Mouse (Mus musculus): ENCODE data around the gene Zfp46. TPM values are rescaled to one million over a fixed set of nuclear protein-coding genes. Genes with fewer than 3 reads are reported as not detected.
A peak's percentile ranks its signal among the peaks of the same experiment; 100 is the strongest.

Gene Zfp46
- total RNA-seq, 2 experiments from 2014 or later = 39.3 to 54.1 TPM

DNA sequence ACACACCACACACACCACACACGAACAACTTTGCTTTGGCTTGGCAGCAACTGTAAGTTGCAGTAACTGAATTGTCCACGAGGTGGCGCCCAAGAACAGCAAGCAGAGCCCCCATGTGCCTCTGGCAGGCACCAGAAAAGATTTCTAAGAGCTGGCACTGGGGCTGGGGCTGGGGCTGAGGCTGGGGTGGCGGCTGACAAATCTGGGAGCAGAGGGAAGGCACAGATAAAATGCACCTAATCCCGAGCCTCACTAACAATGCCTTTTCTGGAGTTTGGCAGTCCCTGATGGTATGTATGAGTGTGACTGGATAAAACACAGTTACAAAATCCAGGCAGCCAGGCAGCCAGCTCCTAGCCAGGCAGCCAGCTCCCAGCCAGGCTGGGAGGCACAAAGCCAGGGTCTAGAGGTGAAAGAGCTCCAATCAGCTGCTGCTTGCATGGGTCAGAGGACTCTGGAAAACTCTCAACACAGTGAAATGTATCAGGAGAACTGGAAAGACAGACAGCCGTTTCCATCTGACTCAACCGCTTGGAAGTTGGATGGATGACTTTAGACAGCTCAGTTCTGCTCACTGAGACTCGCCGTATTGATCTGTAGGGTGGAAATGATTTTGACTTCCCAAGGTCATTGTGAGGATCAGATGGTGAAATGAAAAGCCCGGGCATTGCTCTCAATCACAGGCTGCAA lies 23.8 kb upstream of the Zfp46 start:
- intact Hi-C loops (cut with DNase I) = loop anchor here (1.0 kb wide), 2 partner anchors 22 to 63 kb away; no protein-coding TSS in a partner anchor
- peak; percentile 56 for DNase-seq (ENCODE audit: low spot score)

GRCm38 (mm10) chr4:136261912-136262311 lies 22.6 kb upstream of the Zfp46 start:
- DNase-seq (ENCODE audit: low spot score) = no peak
- intact Hi-C loops (cut with DNase I) = loop anchor here (1.0 kb wide), 1 partner anchor 61 kb away; no protein-coding TSS in a partner anchor

- intact Hi-C loops (cut with DNase I) = no loop called here
- DNase-seq (ENCODE audit: low spot score) = no peak
Observed at GRCm38 (mm10) chr4:136263555-136263954, 20.9 kb upstream of the Zfp46 start.

DNA sequence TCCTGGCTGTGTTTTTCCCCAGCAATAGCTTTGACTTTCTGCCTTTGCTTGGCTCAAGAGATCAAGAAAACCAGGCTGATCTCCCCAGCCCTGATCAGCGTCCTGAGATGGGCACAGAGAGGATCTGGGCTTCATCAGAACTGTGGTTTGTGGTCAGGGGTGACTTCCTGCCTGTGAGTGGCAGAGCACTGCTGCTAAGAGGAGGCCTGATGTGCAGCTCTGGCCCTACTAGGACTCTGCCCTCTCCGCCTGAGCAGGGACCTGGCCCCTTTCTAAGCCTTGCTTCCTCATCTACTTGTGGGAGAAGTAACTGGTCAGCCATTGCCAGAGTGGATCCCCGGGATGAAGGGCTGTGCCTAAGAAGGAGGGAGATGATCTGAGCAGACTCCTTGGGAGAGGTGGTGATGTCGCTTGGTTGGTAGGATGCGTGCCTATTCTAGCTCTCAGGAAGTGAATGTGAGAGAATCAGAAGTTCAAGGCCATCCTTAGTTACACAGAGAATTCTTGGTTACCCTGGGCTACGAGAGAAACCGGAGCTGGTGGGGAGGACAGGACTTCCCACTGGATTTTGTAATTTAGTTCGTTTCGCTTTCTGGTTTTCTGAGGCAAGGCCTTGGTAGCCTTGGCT lies 17.7 kb upstream of the Zfp46 start:
- intact Hi-C loops (cut with DNase I) = no loop called here
- DNase-seq (ENCODE audit: low spot score) = no peak

DNA sequence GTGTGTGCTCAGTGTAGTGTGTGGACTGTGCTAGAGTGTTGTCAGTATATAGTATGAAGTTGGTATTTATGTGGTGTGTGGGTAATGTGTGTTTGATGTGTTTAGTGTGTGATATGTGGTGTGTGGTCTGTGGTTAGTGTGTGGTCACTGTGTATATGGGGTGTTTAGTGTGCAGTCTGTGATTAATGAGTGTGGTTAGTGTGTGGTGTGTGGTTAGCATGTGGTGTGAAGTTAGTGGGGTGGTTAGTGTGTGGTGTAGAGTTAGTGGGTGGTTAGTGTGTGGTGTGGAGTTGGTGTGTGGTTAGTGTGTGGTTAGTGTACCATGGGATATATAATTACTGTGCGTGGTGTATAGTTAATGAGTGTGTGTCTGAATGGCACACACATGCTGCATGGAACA lies 15.6 kb upstream of the Zfp46 start:
- intact Hi-C loops (cut with DNase I) = no loop called here
- no peak for DNase-seq (ENCODE audit: low spot score)

- no peak for DNase-seq (ENCODE audit: low spot score)
- intact Hi-C loops (cut with DNase I) = no loop called here
Observed at GRCm38 (mm10) chr4:136270648-136271047, 13.8 kb upstream of the Zfp46 start.

- intact Hi-C loops (cut with DNase I) = no loop called here
- no peak for DNase-seq (ENCODE audit: low spot score)
Observed at GRCm38 (mm10) chr4:136281097-136281496, 3.4 kb upstream of the Zfp46 start.

GRCm38 (mm10) chr4:136281611-136282010 lies 2.9 kb upstream of the Zfp46 start:
- DNase-seq (ENCODE audit: low spot score) = no peak
- intact Hi-C loops (cut with DNase I) = loop anchor here (1.0 kb wide), 1 partner anchor 21 kb away; no protein-coding TSS in a partner anchor

DNA sequence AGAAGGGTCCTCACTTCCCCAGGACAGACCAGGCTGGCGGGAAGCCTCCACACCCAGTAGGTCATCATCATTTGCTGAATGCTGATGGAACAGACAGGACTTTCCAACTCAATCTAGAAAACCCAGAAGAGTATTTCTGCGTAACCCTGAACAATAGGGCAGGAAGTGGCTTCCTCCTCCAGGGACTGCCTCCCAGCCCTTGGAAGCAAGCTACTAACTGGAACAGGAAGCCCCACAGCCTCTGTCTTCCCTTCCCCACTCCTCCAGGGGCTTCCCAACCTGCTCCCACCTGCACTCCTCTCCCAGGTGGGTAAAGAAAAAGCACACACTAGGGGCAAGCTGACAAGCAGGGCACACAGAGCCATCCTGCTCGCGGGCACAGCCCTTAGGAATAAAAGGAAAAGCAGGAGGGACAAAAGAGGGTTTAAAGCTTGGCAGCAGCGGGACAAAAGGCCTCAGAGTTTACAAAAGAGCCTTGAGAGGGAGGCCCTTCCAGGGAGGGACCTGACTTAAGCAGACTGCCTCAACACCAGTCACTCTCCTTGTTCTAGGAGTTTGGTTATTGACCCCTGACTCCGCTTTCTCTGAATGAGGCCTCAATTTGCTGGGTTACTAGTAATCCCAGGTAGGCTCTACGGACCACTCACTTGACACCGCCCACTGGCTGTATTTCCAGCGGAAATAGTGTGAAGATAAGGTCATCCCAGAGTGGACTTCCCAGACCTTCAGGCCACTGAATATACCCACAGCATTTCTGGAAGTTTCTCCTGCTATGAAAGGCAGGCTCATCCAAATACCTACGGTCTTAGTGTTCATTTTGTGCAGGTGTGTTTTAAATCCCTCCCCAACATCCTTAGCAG lies 1.6 kb upstream of the Zfp46 start:
- intact Hi-C loops (cut with DNase I) = loop anchor here (1.0 kb wide), 1 partner anchor 23 kb away; no protein-coding TSS in a partner anchor

GRCm38 (mm10) chr4:136283783-136284182 lies 700 bp upstream of the Zfp46 start:
- intact Hi-C loops (cut with DNase I) = no loop called here
- DNase-seq (ENCODE audit: low spot score) = no peak

More for the DNA sequence above, 1.6 kb upstream of the Zfp46 start:
- DNase-seq (ENCODE audit: low spot score) = peak; percentile 31

- DNase-seq (ENCODE audit: low spot score) = no peak
- intact Hi-C loops (cut with DNase I) = loop anchor here (5.0 kb wide), 1 partner anchor 37 kb away; no protein-coding TSS in a partner anchor
Observed at GRCm38 (mm10) chr4:136284891-136285290, 408 bp downstream of the Zfp46 start.

DNA sequence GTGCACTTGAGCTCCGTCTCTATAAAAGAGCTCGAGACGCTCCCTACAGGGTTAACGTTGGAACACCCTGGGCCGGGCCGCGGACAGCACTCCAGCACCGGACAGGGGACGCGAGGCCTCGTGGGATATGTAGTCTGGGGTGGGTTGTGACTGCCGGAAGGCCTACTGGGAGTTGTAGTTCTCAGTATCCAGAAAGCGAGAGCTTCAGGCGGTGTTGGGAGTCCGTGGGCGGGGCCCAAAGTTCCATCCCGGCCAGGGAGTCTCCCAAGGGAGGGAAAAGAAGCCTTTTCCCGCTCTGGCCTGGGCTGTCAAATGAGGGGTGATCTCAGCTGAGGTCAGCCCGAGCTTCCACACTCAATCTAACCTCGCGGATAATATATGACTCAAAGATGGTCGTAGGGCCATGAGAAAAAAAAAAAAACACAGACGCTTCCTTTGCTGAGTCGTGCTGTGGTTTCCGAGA lies 896 bp downstream of the Zfp46 start:
- intact Hi-C loops (cut with DNase I) = loop anchor here (5.0 kb wide), 1 partner anchor 37 kb away; no protein-coding TSS in a partner anchor

DNA sequence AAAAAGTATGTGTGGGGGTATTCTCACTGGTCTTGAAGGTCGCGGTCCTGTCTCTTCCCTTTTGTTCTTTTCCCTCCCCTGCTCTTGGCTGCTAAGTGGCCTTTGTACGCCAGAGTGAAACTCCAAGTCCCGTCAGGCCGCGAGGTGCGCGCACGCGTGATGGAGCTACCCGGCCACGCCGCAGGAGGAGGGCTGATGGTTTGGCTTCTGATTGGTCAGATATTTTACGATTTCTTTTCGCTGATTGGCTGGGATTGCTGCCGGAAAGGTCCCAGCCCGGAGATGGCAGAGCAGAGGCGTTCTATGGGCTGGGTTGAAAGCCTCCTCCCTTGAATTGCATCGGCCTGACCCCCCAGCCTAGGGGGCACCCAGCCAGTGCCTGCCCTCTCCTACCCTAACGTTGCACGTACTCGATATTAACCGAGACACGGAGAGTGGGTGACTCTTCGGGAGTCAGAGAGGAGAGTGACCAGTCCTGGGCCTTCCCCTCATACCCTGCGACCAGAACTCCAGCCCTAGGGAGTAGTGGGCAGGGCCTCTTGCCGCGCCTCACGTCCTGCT lies 1.4 kb downstream of the Zfp46 start:
- peak; percentile 95 for DNase-seq (ENCODE audit: low spot score)
- intact Hi-C loops (cut with DNase I) = loop anchor here (2.0 to 5.0 kb wide), 2 partner anchors 23 to 36 kb away; no protein-coding TSS in a partner anchor

More for the DNA sequence above, 896 bp downstream of the Zfp46 start:
- peak; percentile 95 for DNase-seq (ENCODE audit: low spot score)

GRCm38 (mm10) chr4:136289918-136290780 lies 5.7 kb downstream of the Zfp46 start:
- intact Hi-C loops (cut with DNase I) = loop anchor here (5.0 kb wide), 1 partner anchor 32 kb away; no protein-coding TSS in a partner anchor
- DNase-seq (ENCODE audit: low spot score) = no peak

DNA sequence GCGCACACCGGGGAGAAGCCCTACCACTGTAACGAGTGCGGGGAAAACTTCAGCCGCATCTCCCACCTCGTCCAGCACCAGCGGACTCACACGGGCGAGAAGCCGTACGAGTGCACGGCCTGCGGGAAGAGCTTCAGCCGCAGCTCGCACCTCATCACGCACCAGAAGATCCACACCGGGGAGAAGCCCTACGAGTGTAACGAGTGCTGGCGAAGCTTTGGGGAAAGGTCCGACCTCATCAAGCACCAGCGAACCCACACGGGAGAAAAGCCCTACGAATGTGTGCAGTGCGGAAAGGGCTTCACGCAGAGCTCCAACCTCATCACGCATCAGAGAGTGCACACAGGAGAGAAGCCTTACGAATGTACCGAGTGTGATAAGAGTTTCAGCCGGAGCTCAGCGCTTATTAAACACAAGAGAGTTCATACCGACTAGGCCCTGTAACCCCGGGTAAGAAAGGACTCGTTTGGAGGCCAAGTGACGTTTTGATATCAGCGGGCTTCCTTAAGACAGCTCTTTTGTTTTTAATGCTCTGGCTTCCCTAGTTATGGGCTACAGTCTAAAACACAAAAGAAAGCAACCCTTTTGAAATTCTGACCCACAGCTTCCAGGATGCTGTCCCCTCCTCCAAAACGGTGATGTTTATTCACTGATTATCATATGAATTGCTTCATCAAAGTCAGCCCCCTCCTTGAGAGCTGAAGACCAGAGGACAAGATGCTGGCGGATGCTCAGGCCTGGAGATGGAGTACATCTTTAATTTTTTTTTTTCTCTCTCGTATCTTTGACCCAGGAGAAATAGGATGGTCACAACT lies 6.5 kb downstream of the Zfp46 start:
- DNase-seq (ENCODE audit: low spot score) = no peak
- intact Hi-C loops (cut with DNase I) = no loop called here

DNA sequence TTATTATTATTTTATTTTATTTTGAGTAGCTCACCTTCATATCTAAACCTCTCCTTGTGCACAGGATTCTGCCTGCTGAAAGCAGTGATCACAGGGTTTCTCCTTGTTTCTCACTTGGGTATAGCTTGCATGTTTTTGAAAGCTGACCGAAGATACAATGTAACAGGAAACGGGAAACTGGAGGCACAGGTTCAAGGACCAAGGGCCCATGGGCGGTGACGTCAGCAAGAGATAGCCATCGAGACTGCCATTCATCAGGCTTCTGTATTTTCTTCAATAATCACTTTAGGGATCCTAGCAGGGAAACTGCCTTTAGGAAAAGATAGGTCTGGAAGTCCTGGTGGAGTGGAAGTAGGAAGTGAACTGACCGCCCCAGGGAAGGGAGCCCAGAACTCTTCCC lies 7.2 kb downstream of the Zfp46 start:
- no peak for DNase-seq (ENCODE audit: low spot score)
- intact Hi-C loops (cut with DNase I) = no loop called here

GRCm38 (mm10) chr4:136295941-136296340 lies 11.5 kb downstream of the Zfp46 start:
- intact Hi-C loops (cut with DNase I) = no loop called here
- DNase-seq (ENCODE audit: low spot score) = no peak

DNA sequence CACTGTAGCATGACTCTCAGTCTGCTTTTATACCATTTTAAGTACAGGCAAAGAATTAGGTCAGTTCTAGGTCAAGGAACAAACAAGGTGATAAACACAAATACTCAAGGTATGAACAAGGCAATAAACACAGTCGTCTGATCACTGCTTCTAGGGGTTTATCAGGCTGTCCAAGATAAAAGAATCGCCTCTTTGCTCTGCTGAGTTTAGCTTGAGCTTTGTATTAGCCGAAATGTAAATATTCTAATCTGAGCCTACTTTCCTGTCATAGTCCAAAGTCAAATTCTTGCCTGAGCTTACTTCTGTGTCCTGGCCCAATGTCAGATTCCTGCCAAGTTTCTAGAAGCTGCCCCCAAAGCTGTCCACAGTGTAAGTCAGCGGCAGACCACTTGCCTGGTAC lies 18.0 kb downstream of the Zfp46 start:
- intact Hi-C loops (cut with DNase I) = no loop called here

More for the DNA sequence above, 18.0 kb downstream of the Zfp46 start:
- DNase-seq (ENCODE audit: low spot score) = no peak

Measured in heart, postnatal 25 days (tissue).